Mouse (Mus musculus): ENCODE measurements around the gene Zbtb46. TPM values are rescaled to one million over a fixed set of nuclear protein-coding genes. Genes with fewer than 3 reads are reported as not detected.

Gene Zbtb46
- polyA plus RNA-seq, 1 experiment = 7.7 TPM

DNA sequence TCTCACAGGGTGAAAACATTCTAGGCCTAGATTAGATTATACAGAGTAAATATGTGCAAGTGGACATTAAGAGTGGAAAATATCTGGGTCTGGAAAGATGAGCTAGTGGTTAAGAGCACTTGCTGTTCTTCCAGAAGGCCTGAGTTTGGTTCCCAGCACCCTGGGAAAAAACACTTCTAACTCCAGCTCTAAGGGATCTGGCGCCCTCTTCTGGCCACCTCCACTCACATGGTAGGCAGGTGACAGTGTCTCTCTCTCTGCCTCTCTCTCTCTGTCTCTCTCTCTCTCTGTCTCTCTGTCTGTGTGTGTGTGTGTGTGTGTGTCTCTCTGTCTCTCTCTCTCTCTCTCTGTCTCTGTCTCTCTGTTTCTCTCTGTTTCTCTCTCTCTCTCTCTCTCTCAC lies 6.0 kb downstream of the Zbtb46 start:
- Histone ChIP-seq H3K4me3 (ENCODE audit: insufficient read depth, low read depth, low read length) (no peak overlapping the region), H3K27ac (ENCODE audit: insufficient read depth, low read depth, low read length) (no peak overlapping the region), H3K4me1 (ENCODE audit: control insufficient read depth, insufficient read depth, low read length) (peaks cover 2% of the 10 kb centered on the region; the same call in 1 of the 2 replicates), H3K27me3 (replicated peaks; ENCODE audit: control insufficient read depth, insufficient read depth, low read length) (no peaks in the 10 kb centered on the region), H3K36me3 (ENCODE audit: control insufficient read depth, insufficient read depth, low read length) (no peaks in the 10 kb centered on the region)
- DNase-seq = no peak
- 86% methylated on average over 1 of the region's 1 CpGs for WGBS
- TF ChIP-seq POLR2A (IDR thresholded peaks at IDR 0.05; ENCODE audit: low read depth, low read length) (no peak), CTCF (conservative IDR thresholded peaks at IDR 0.05; ENCODE audit: insufficient read depth, insufficient read length, low read depth, low read length) (0 out of 2 replicates have a peak, but pooled peaks have one; percentile 11)

DNA sequence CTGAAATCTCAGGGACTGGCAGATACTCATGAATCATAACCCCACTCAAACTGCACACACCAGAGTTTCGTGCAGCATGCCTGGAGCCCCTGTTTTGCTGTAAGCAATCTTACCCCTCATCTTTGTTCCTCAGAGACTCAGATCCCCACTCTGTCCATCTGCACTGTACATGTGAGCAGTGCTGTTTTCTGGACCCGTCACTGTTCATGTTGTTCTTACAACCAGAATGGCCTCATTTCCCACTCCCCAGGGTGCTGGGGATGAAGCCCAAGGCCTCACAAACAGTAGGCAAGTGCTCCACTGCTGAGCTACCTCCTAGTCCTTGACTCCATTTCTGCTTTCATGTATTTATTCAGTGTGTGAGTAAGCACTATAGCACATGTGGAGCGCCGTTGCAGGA lies 7.0 kb downstream of the Zbtb46 start:
- H3K27ac ChIP-seq (ENCODE audit: insufficient read depth, low read depth, low read length) = no peak overlapping the region
- DNase-seq = no peak
- no peak overlapping the region for H3K4me3 ChIP-seq (ENCODE audit: insufficient read depth, low read depth, low read length)
- H3K27me3 ChIP-seq (replicated peaks; ENCODE audit: control insufficient read depth, insufficient read depth, low read length) = no peaks in the 10 kb centered on the region
- 77% methylated on average over 4 of the region's 4 CpGs for WGBS
- H3K4me1 ChIP-seq (ENCODE audit: control insufficient read depth, insufficient read depth, low read length) = peaks cover 2% of the 10 kb centered on the region; the same call in 1 of the 2 replicates
- no peaks in the 10 kb centered on the region for H3K36me3 ChIP-seq (ENCODE audit: control insufficient read depth, insufficient read depth, low read length)
- TF ChIP-seq POLR2A (IDR thresholded peaks at IDR 0.05; ENCODE audit: low read depth, low read length) = no peak
- TF ChIP-seq CTCF (conservative IDR thresholded peaks at IDR 0.05; ENCODE audit: insufficient read depth, insufficient read length, low read depth, low read length) = no peak

GRCm38 (mm10) chr2:181443016-181443415 lies 16.2 kb downstream of the Zbtb46 start:
- DNase-seq = no peak
- H3K27me3 ChIP-seq (replicated peaks; ENCODE audit: control insufficient read depth, insufficient read depth, low read length) = no peaks in the 10 kb centered on the region
- H3K36me3 ChIP-seq (ENCODE audit: control insufficient read depth, insufficient read depth, low read length) = no peaks in the 10 kb centered on the region
- WGBS = 79% methylated on average over 2 of the region's 2 CpGs
- no peak overlapping the region for H3K27ac ChIP-seq (ENCODE audit: insufficient read depth, low read depth, low read length)
- no peak overlapping the region for H3K4me3 ChIP-seq (ENCODE audit: insufficient read depth, low read depth, low read length)
- no peaks in the 10 kb centered on the region for H3K4me1 ChIP-seq (ENCODE audit: control insufficient read depth, insufficient read depth, low read length)
- TF ChIP-seq CTCF (conservative IDR thresholded peaks at IDR 0.05; ENCODE audit: insufficient read depth, insufficient read length, low read depth, low read length) (no peak), POLR2A (IDR thresholded peaks at IDR 0.05; ENCODE audit: low read depth, low read length) (no peak)

DNA sequence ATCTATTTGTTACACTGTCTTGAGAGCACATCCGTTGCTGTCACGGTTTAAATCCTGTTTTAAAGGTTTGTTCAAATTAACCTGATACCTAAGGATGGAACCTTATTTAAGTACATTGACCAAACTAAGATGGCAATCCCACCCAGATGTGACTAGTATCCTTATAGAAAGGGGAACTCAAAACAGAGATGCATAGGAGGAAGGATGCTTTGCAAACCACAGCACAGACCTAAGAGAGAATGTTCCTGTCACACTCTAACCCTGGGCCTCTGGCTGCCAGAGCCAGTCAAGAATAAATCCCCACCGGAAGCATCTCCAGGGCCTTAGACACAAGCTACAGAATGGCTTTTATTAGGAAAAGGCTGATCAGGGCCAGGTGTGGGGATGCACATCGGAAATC lies 21.1 kb downstream of the Zbtb46 start:
- Histone ChIP-seq H3K4me1 (ENCODE audit: control insufficient read depth, insufficient read depth, low read length) (no peaks in the 10 kb centered on the region), H3K27me3 (replicated peaks; ENCODE audit: control insufficient read depth, insufficient read depth, low read length) (no peaks in the 10 kb centered on the region), H3K27ac (ENCODE audit: insufficient read depth, low read depth, low read length) (no peak overlapping the region), H3K36me3 (ENCODE audit: control insufficient read depth, insufficient read depth, low read length) (no peaks in the 10 kb centered on the region), H3K4me3 (ENCODE audit: insufficient read depth, low read depth, low read length) (no peak overlapping the region)
- no peak for TF ChIP-seq POLR2A (IDR thresholded peaks at IDR 0.05; ENCODE audit: low read depth, low read length)
- TF ChIP-seq CTCF (conservative IDR thresholded peaks at IDR 0.05; ENCODE audit: insufficient read depth, insufficient read length, low read depth, low read length) = no peak
- no peak for DNase-seq
- WGBS = 76% methylated on average over 4 of the region's 4 CpGs

- H3K4me3 ChIP-seq (ENCODE audit: insufficient read depth, low read depth, low read length) = no peak overlapping the region
- no peak for DNase-seq
- no peaks in the 10 kb centered on the region for H3K27me3 ChIP-seq (replicated peaks; ENCODE audit: control insufficient read depth, insufficient read depth, low read length)
- no peaks in the 10 kb centered on the region for H3K4me1 ChIP-seq (ENCODE audit: control insufficient read depth, insufficient read depth, low read length)
- no peaks in the 10 kb centered on the region for H3K36me3 ChIP-seq (ENCODE audit: control insufficient read depth, insufficient read depth, low read length)
- 57% methylated on average over 2 of the region's 2 CpGs for WGBS
- H3K27ac ChIP-seq (ENCODE audit: insufficient read depth, low read depth, low read length) = no peak overlapping the region
- TF ChIP-seq POLR2A (IDR thresholded peaks at IDR 0.05; ENCODE audit: low read depth, low read length) = no peak
- no peak for TF ChIP-seq CTCF (conservative IDR thresholded peaks at IDR 0.05; ENCODE audit: insufficient read depth, insufficient read length, low read depth, low read length)
These were observed 23.0 kb downstream of the Zbtb46 start for GRCm38 (mm10) chr2:181436246-181436645.

- no peak for TF ChIP-seq POLR2A (IDR thresholded peaks at IDR 0.05; ENCODE audit: low read depth, low read length)
- TF ChIP-seq CTCF (conservative IDR thresholded peaks at IDR 0.05; ENCODE audit: insufficient read depth, insufficient read length, low read depth, low read length) = no peak
- Histone ChIP-seq H3K27me3 (replicated peaks; ENCODE audit: control insufficient read depth, insufficient read depth, low read length) (no peaks in the 10 kb centered on the region), H3K36me3 (ENCODE audit: control insufficient read depth, insufficient read depth, low read length) (no peaks in the 10 kb centered on the region), H3K27ac (ENCODE audit: insufficient read depth, low read depth, low read length) (no peak overlapping the region), H3K4me3 (ENCODE audit: insufficient read depth, low read depth, low read length) (no peak overlapping the region), H3K4me1 (ENCODE audit: control insufficient read depth, insufficient read depth, low read length) (no peaks in the 10 kb centered on the region)
- DNase-seq = no peak
- 87% methylated on average over 9 of the region's 9 CpGs for WGBS
These were observed 35.4 kb downstream of the Zbtb46 start for GRCm38 (mm10) chr2:181423834-181424233.

GRCm38 (mm10) chr2:181420903-181421638 lies 38.2 kb downstream of the Zbtb46 start:
- no peaks in the 10 kb centered on the region for H3K36me3 ChIP-seq (ENCODE audit: control insufficient read depth, insufficient read depth, low read length)
- no peak overlapping the region for H3K27ac ChIP-seq (ENCODE audit: insufficient read depth, low read depth, low read length)
- no peak overlapping the region for H3K4me3 ChIP-seq (ENCODE audit: insufficient read depth, low read depth, low read length)
- H3K4me1 ChIP-seq (ENCODE audit: control insufficient read depth, insufficient read depth, low read length) = no peaks in the 10 kb centered on the region
- WGBS = 67% methylated on average over 4 of the region's 4 CpGs
- H3K27me3 ChIP-seq (replicated peaks; ENCODE audit: control insufficient read depth, insufficient read depth, low read length) = no peaks in the 10 kb centered on the region
- DNase-seq = peak; percentile 32
- TF ChIP-seq CTCF (conservative IDR thresholded peaks at IDR 0.05; ENCODE audit: insufficient read depth, insufficient read length, low read depth, low read length) (no peak), POLR2A (IDR thresholded peaks at IDR 0.05; ENCODE audit: low read depth, low read length) (no peak)

All from kidney, adult 2 months (tissue).